Mouse (Mus musculus): ENCODE measurements around the gene Atp1b3. TPM values are rescaled to one million over a fixed set of nuclear protein-coding genes. Genes with fewer than 3 reads are reported as not detected.

Atp1b3 gene
- polyA plus RNA-seq, 1 experiment = 120 TPM

Other genes with a start within 250 kb of the Atp1b3 start
- gene Gk5, start 245.1 kb downstream of the Atp1b3 start, polyA plus RNA-seq (2012; rRNA removed) = 6.0 and 6.5 TPM in 2 replicates
- gene Tfdp2, start 168.2 kb downstream of the Atp1b3 start, polyA plus RNA-seq (2012; rRNA removed) = 14.9 and 20.3 TPM in 2 replicates
- 208 and 227 TPM in 2 replicates for gene Rnf7, start 114.2 kb upstream of the Atp1b3 start, polyA plus RNA-seq (2012; rRNA removed)
- gene Gm28729, start 160.8 kb upstream of the Atp1b3 start, polyA plus RNA-seq (2012; rRNA removed) = 19.3 and 20.8 TPM in 2 replicates